Mouse (Mus musculus) 3T3-L1 (cell line): ENCODE measurements at regions not wholly inside any gene's neighbourhood (a gene's known extent, or its start where the extent isn't known, plus 50 kb on each side); places are given as distances from the start of the nearest gene placed in this dataset.

Experiments used
- DNase-seq: peaks from one replicate; pipeline ENCODE4 v3.0.0-alpha.2; 2015; ENCODE audit warnings: low read depth, low spot score

DNA sequence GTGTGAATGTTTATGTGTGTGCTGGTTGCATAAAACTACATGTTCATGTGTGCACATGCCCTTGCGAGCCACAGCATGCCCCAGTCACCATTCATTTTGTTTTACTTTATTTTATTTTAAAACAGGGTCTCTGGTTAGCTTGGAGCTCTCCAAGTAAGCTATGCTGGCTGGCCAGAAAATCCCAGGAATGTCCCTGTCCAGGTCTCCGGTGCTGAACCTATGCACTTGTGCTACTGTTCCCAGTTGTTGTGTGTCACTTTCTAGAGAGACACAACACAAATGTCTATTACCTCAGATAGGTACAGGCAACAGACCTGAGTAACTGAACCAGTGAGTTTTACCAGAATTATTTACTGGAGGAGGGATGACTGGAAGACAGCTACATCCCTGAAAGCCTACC is 530.4 kb upstream of the Castor2 start:
- no peak for DNase-seq

DNA sequence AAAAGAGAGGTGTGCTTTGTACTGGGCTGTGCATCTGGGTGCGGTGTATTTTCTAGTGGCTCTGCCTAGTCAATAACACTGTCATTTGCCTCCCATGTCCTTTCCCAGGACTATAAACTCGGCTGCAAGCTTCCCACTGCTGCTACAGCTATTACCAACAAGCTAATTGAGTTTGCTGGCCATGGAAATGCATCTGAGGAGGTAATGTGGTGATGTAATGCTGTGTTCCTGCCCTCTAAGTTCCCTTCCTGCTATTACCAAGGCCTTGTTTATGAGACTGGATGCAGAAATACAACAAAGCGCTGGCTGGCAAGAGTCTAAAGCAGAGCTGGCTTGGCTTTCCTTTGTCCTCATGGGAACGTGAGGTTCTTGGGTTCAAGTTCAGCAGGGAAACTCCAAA is 533.0 kb upstream of the Castor2 start:
- DNase-seq, result no peak

- no peak for DNase-seq
Observed at GRCm38 (mm10) chr5:133550657-133551056, 548.9 kb upstream of the Castor2 start.

- DNase-seq, result no peak
Observed at GRCm38 (mm10) chr5:133542217-133542616, 557.3 kb upstream of the Castor2 start.

- no peak for DNase-seq
Observed at GRCm38 (mm10) chr5:133532678-133533077, 566.8 kb upstream of the Castor2 start.

DNA sequence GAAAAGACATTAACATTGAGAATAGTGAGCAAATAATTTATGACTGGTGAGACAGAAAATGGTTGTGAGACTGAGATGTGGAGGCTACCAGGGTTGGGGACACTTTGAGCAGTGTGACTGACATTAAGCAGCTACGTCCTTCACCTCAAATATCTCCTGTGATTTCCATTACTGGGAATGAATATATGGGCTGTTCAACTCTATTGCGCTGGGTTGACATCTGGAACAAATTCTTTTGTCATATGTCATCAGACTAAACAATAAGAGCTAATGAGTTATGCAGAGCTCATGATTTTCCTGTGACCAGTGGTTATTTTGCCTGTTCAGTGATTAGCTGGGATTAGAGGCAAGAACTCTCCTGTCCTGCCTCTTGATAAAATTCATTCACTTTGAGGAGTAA is 593.9 kb upstream of the Castor2 start:
- DNase-seq, result no peak

GRCm38 (mm10) chr5:133487806-133488290 is 611.7 kb upstream of the Castor2 start:
- no peak for DNase-seq

DNA sequence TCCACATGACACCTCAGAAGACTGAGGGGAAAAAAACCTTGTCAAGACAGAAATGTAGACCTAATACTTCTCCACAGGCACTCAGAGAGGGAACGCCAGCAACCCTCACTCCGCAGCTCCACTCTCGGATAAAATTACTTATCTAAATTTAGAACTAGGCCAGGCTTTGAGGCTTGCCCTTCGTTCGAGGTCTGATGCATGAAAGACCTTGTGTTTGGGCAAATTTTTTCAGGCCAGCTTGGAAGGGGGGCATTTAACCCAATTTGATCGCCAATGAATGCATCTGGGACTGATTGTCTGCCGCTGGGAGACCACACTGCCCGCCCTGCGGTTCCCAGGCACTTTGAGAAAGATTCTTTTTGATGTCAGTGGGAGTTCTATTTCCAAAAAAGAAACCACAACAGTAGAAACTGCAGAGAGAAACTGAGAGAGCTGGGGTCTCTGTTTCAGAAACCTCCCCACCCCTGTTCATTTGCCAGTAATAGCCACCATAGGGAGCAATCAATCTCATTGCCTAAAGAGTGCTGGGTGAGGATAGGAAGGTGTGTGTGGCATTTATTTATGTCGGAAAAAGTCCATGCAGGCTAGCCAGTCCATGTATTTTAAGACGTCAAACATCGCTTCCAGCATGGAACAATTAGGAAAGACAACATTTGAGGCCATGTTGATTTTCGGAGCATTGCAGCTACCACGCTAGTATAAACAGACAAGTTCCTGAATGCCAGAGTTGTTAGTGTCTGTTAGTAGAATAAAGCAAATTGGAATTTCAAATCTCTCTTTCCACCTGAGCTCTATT is 617.0 kb upstream of the Castor2 start:
- DNase-seq, result no peak

DNA sequence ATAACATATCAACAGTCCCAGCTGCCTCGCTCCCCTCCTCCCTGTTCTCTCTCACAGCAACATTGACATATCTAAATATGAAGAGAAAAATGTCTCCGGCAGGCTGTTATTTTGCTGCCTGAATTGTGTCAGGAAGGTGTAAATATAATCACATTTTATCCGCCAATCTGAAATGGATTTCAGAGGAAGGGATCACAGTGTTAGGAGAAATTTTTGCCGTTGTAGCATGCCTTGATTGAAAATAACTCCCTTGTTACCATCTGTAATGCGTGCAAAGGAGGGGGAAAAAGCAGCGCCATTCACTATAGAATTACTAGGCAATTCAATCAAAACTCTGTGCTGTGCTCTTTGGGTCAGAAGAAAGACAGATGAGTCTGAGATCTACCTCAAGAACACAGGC is 620.3 kb upstream of the Castor2 start:
- no peak for DNase-seq

DNA sequence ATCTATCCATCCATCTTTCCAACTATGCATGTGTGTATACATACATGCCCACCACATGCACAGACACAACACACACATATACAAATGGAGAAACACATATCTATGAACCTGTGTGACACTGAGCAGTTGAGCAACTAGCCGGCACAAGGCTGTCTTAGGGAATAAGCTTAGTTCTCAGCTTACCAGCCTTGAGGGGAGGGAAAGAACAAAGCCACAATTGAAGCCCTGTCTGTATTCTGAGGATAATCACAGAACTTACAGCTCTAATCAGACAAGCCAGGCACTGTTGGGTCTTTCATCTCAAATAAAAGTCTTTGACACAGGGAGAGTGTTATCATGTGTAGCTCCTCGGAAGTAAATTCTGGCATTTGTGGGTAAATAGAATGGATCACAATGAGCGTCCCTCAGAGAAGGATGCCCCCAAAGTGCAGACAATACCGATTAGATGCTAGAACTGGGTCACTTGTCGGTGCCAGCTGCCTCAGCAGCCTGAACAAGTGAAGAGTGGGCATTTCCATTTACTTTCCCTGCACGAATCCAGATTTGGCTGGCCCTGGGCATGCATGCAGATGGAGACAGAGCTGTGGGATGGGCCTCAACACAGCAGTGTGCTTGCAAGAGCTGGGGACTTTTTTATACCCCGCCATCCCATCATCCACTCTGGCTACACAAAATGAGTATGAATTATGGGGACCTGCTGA is 646.0 kb upstream of the Castor2 start:
- DNase-seq, result no peak

DNA sequence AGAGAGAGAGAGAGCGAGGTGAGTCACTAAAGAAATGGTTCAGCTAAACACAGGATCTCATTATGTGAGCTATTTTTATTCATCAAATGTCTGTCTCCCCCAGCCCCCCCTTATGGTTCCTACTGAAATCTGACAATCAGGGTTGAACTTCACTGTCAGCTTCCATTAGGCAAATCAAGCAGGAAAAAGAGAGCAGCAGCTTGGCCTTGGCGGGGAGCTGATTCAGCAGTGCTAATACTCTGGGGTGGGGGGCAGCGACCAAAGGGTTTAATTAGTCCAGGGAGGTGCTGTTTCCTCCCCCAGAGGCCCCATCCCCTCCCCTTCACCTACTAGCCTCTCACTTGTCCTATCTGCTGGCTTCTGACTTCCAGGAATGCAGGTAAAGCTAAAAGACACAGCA is 649.6 kb upstream of the Castor2 start:
- DNase-seq, result no peak

DNA sequence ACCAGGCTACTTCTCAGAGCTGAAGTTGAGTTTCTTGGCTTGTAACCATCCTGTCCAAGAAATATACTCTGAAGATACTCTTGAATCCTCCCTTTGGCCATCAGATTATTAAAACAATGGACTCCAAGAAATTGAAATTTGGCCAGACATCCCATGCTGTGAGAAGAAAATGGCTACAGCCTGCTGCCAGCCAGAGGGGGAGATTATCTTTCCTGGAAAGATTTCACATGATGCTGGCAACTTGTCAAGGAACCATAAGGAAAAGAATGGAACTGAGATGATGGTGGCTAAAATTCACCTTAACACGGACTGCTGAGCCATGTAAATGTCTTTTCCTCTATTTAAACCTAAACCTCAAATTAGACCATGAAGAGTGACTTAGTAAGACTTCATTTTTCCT is 698.7 kb upstream of the Castor2 start:
- DNase-seq, result no peak

DNA sequence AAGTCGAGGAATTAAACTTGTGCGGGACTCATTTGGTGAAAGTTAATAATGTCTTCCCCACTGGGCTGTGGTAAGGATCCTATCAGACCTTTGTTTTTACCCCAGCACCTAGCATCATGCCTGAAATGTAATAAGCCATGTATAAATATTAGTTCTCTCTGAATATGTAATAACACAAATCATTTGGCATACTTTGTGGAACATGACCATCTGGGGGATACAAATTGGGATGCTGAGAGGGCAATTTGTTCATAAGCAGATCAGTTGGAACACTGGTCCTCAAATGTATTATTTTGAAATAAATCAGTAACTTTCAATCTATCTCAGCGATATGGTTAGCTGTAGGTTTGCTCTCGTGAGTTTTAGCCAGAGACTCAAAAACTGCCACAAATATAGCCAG is 709.6 kb upstream of the Castor2 start:
- DNase-seq, result no peak

- DNase-seq, result no peak
Observed at GRCm38 (mm10) chr5:133389023-133389840, 710.3 kb upstream of the Castor2 start.

DNA sequence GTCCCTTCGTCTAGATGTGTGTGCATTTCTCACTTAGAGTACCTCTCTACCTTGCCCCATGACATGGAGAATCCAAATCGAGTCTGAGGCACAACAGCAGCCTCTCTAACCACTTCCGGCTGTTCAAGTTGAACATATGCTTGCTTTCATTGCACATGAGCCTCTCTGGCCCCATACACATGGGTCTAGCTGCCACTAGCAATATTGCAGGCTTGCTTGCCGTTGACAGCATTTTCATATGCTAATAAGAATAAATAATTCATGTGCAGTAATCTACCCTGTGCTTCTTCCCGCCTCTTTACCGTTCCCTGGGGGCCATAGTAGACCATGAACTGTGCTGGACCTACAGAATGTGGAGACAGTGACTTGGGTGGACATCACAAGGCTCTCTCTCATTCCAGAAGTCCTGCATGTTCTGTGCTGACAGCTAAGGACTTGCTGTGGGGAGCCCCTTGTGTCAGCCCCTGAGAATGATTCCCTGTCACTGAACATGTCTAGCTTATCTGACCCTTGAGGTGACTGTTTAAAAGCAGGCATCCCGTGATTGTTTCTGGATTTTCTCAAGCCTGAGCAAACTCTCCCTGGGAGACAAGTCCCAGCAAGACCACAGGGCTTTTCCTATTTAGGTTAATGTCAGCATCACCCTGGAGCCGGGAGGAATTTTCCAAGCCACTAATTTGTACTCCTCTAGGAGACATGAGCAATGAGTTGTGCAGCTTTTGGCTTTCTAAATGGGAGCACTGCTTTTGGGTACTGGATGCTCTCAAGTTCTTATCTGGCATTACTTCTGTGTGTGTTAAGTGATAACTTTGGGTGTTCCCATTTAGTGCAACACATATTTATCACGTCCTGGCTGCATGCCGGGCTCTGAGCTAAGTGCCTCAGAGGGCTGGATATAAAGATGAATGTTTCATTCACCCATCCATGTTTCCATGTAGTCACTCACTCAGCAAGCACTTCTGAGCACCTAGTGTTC is 713.8 kb upstream of the Castor2 start:
- no peak for DNase-seq

DNA sequence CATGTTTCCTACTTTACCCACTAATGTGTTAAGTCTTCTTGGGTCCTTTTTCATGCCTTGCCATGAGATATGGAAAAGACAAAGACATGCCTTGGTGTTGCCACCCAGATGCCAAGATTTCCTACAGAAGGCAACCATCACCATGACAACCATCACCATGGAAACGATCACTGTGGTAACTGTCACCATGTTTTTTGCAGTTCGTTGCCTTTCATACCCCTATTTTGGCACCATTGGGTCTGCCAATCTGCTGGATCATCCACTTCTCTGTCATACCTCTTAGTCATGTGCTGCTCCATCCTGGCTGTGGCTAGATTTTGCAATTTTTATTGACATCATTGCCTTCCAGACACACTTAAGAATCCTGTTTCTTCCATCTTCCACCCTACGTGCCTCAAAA is 733.7 kb upstream of the Castor2 start:
- no peak for DNase-seq

DNA sequence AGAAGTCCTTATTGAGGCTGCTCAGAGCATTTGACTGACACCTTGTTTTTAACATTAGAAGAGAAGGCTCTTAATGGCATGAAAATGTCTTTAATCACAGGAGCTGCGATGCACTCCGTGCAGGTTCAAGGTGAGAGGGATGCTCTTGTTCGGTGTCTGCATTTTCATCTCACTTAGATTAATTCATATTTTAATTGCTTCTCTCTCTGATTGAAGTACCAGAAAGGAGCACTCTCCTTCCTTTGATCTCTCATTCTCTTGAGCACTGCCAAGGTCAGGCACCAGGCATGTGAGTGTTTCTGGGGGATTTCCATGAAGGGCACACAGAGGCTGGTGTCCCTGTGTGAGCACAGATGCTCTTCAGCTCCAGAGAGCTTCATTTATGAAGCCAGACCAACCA is 752.0 kb upstream of the Castor2 start:
- no peak for DNase-seq

- no peak for DNase-seq
Observed at GRCm38 (mm10) chr5:133341973-133342372, 757.5 kb upstream of the Castor2 start.

DNA sequence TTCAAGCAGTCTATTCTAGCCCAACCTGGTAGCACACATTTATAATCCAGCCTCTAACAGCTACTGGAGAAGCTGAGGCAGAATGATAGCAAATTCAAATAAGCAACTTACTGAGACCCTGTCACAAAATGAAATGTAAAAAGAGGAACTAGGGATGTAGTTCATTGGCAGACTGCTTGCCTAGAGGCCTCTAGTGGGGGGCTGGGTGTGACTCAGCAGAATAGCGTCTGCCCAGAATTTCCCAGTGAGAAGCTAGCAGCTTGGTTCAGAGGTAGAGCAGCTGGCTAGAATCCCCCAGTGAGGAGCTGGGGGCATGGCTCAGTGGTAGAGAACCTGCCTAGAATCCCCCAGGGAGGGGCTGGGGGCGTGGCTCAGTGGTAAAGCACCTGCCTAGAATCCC is 777.5 kb upstream of the Auts2 start:
- DNase-seq, result no peak

DNA sequence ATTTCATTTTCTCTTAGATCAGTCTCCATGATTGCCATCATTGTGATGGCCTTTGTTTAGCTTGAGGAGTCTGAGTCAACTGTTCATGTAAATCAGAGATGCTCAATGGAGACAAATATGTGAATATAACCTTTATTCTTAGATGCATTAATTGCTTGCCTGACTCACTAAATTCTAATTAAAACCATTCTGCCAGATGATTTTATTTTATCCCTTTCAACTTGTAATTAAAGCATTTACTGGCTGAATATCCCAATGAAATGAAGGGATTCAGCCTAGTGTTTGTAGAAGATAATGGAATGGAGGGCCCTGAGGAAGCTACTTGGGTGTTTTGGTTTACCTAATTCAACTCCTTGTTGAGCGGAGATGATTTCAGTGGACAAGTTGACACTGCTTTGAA is 777.1 kb upstream of the Auts2 start:
- no peak for DNase-seq

GRCm38 (mm10) chr5:133314031-133314430 is 770.9 kb upstream of the Auts2 start:
- DNase-seq, result no peak
